Mouse (Mus musculus) cerebellum, adult (tissue): ENCODE results near the gene Helb.

Experiments used
- ATAC-seq: cut with Nextera tagmentation; 2 replicates; pipeline ENCODE4 v1.9.2; 2017; ENCODE audit warnings: mild to moderate bottlenecking, moderate library complexity, mixed read lengths; ENCODE audit not compliant: insufficient number of reproducible peaks, low FRiP score, low TSS enrichment

Gene Helb

DNA sequence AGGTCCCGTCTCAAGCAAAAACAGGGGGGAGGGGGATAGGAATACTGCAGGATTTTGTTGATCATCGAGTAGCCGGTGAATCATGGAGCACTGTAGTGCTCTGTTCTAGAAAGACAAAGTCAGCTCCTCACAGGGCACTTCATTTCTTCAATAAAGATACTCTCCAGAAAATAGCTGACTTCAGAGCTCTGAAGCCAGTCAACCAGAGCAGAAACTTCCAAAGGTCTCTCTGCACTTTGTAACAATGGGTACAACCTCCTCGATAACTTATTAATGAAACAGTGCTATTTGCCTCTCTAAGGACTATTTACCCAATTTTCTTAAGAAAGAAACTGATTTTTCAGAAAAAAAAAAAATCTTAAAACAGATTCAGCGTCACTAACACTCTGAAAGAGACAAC lies 17.1 kb downstream of the Helb start:
- no peak for ATAC-seq

DNA sequence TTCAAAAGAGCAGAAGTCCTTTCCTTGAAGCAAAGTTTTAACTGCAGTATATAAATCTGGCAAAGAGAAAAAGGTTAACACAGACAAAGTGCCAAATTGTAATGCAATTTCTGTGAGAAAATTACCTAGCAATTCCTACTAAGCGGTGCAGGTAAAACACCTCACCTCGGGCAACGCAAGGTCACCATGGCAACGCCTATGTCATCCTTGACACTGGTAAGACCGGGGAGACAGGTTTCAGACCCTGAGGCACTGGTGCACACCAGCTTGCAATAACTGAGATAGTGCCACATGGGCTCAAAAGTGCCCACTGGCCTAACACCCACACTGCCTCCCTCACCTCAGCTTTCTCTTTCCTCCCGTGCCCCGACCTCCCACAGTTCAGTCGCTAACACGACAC lies 17.7 kb downstream of the Helb start:
- ATAC-seq = no peak

DNA sequence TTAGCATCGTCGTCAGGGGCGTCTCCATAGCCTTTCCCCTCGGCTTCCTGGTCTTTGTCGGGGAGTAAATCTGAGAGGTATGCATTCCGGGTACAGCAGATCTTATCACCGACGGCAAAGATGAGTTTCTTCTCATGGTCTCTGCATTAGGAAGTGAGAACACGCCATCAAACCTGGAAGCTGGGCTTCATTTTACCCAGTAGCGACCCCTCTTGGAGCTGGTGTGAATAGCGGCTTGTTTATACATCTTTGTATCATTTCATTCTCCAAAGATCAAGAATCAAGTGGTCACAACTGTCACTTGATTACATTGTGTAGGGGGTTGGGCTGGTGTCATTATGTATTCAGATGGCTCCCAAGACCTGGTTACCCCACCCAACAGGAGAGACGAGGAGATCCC lies 20.2 kb downstream of the Helb start:
- ATAC-seq = no peak

DNA sequence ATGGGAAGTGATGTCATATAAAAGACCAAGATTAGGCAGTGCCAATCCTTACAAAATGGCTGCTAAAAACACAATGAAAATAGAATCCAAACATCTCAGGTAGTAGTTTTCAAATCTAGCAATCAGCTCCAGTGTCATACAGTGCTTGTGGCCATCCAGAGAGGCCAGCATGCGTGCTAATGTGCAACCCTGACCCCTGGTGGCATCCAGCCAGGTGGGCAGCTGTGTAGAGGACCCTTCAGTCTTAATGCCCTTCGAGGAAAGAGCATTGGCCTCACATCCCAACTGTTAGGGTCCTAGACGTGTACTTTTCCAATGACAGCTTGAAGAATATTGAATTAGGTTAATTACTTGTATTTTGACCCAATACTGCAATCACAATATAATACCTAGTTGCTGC lies 34.9 kb downstream of the Helb start:
- ATAC-seq = no peak

DNA sequence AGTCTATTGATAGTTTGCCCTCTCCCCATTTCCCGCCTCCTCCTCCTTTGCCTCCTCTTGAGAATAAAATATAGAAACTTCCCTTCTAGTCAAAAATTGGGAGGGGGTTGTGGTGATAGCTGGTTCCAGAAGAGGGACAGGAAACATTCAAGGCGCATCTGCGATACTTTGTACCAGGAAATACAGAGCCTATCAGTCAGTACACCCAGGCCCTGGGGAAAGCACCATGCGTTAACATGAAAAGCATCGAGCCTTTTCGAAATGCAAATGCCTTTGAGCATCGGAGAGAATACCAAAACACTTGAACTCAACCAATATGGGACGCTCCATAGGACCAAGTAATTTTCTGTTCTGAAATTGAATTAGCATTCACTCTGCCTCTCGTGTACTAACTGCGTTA lies 46.5 kb downstream of the Helb start:
- ATAC-seq = no peak

DNA sequence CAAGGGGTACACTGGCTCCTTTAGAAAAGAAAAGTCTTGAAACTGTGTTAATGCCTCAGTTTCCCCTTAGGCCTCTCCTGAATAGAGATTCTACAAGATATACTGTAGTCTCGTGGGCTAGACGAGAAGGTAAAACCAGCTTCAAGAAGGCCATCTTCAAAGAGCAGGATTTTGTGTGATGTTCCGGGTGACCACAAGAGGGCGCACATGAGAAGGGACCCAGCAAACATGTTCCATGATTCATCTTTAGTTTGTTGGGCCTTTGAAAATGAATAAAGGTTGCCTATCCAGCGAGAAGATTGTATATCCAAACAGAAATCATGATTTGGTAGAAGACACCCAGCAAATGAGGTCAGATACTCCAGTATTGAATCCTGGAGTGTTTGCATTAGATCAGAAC lies 48.4 kb downstream of the Helb start:
- ATAC-seq = no peak

DNA sequence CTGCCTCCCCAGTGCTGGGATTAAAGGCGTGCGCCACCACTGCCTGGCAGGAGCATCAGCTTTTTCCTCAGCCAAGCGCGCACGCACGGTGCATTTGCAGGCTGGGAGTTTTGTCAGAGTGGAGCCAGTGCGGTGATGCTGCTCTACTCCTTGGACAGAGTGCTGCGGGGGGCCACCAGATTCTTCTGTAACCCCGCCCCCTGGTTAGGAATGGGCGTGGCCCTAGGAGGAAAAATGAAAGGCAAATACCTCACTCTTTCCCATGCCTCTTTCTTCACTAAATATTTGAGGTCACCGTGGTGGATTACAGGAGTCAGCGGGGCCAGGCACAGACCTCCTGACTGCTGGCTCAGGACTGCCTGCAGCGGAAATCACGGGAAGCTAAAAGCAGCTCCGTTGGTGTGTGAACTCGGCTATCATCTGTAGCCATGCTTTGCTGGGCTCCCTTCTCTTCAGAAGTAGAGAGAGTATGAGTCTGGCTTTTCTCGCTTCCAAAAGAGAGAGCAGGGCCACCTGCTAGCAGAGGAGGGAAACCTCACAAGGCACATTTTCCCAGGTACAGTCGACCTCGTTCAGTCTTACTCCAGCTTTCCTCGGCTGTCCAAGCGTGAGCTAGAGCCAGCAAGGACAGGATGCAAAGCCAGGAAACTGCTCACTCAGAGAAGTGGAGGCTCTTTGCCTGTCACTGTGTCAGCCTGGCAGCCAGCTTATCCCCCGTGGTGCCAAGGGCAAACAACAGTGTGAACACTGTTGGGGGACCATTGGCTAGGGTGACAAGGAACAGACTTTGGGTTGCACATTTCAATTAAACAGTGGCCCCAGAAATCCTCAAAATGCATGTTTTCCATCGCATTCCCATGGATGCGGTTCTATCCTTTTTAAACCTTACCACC lies 51.3 kb downstream of the Helb start:
- no peak for ATAC-seq

DNA sequence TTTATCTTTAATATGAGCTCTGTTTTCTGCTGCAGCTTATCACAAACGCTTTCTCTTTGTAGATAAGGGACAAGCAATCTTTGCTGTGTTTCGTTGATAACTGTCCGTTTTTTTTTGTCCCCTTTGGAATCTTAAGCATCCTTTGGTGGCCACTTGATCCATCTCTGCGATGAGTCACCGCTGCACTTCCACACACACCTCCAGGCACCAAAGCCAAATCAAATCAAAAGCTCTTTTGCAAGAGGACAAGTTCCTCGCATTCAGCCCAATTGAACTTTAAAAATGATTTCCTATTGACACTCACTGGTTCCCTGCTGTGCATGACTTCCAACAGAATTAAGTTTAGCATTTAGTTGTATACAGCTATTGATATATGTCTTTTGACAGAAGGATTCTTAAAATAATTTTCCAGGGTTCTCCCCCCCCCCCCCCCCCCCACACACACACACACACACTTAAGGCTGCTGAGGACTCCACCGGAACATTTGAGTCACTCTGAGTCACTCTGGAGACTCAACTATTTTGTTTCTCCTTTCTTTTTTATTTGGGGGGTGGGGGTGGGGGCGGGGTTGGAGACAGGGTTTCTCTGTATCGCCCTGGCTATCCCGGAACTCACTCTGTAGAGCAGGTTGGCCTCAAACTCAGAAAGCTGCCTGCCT lies 52.1 kb downstream of the Helb start:
- ATAC-seq = no peak

DNA sequence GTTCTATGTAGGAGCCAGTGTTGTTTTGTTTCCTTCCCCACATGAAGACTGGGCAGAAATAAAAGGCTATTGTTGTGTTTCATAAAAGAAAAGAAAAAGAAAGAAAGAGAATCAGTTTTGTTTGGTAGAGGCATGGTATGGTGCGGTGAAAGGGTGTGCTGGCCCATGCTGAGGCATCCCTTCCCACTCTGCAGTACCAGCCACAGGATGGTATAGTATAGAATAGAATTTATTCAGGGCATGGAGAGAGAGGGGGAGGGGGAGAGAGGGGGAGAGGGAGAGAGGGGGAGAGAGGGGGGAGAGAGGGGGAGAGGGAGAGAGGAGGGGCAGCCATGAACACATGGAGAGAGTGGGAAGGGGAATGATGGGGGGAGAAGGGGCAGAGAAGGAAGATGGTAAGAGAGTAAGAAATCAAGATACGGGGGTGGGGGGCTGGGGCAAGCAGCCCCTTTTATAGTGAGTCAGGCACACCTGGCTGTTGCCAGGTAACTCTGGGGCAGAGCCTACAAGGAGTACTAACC lies 68.0 kb downstream of the Helb start:
- no peak for ATAC-seq

DNA sequence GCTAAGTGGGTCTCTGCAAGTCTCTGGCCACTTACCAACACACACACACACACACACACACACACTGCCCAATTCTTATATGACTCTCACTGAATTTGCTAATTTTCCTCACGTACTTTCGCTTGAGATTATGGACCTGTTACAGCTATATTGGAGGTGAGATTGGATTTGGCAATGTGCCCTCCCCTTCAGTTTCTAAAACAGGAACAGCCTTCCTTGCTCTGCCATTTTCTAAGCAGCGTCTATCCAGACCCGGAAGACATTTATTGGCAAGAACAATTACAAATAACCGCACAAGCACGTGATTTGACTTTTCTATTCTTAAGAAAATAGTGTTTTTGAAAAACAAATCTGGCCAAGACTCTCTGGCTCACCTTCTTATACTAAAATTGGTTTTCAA lies 68.5 kb downstream of the Helb start:
- ATAC-seq = no peak

DNA sequence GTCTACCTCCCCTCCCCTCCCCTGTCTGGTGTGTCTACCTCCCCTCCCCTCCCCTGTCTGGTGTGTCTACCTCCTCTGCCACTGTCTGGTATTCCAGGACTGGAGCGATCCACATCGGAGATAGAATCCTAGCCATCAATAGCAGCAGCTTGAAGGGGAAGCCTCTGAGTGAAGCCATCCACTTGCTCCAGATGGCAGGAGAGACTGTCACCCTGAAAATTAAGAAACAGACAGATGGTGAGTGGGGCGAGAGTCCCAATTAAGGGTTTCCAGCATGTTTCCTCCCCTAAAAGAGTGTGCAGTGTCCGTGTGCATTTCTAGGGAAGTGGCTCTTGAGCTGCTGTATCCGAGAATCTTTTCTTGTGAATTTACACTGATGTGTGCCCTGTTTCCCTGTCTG lies 74.6 kb downstream of the Helb start:
- no peak for ATAC-seq

DNA sequence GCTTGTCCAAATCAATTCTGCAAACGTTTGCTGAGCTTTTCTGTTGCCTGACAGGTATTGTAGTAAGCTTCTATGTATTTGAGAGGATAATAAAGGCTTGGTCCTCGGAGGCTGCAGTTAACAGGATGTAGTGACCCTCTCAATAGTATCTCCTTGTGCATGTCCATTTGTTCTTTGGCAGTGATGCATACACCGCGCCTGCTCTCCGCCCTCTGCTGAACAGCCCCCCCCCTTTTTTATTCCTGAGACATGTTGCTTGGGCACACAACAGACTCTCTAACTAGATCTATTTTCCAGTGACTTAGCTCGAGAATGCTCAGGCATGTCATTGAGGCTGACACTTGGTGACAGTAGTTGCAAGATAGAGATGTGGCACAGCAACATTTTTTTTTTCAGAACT lies 77.0 kb downstream of the Helb start:
- ATAC-seq = no peak

DNA sequence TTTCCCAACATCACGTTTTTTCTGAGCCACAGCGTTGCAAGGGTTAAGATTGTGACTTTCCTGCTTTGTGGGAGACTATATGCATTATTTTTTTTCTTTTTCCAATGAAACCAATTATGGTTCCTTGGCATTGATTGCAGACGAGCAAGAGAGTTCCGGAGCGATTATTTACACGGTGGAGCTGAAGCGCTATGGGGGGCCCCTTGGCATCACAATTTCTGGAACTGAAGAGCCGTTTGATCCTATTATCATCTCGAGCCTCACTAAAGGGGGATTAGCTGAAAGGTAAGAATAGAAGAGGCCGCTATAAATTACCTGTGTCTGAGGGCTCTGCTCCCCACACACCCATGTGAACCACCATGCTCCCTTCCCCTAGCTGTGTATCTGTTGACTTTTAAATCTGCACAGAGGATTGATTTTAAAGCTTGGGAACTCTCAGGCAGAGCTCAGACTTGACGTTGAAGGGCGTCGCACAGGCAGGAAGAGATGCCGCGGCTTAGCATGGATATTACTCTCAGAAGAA lies 77.5 kb downstream of the Helb start:
- ATAC-seq = no peak

DNA sequence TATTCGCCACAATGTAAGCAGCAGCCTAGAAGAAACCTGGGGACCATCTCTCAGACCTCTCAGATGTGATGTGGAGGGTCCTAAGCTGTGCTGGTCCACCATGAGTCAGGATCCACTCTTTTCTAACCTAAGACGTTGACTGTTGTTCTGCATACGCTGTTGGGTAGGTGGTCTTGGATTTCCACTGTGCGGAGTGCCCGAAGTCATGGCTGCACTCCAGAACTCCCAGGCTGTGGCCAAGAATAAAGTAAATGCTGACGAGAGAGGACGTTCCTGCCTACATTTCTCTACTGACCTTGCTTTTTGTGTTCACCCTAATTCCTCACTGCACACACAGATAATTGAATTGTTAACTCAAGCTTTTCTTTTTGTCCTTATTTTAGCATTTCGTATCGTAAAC lies 78.9 kb downstream of the Helb start:
- no peak for ATAC-seq
